Mouse (Mus musculus): ENCODE data around the gene Map7. TPM values are rescaled to one million over a fixed set of nuclear protein-coding genes. Genes with fewer than 3 reads are reported as not detected.

Map7 gene
- total RNA-seq, 1 experiment: 35.2 TPM

- H3K4me1 ChIP-seq (ENCODE audit: control insufficient read depth in 2 of 2, insufficient read depth in 2 of 2, low read length in 2 of 2, poor library complexity in 1 of 2): peaks cover 7 to 11% of the 10 kb centered on the region in 2 experiments
- H3K27ac ChIP-seq (ENCODE audit: insufficient read depth, low read depth, low read length, poor library complexity, severe bottlenecking): peak overlapping the region; percentile 46
- H3K9me3 ChIP-seq (ENCODE audit: control insufficient read depth, insufficient read depth, low read depth, low read length): no peaks in the 10 kb centered on the region
- TF ChIP-seq MAFK (IDR thresholded peaks at IDR 0.05; ENCODE audit: insufficient read depth, low read depth, low read length): no peak
- TF ChIP-seq ZC3H11A (IDR thresholded peaks at IDR 0.05; ENCODE audit: borderline replicate concordance, low read depth, low read length): no peak
- TF ChIP-seq HCFC1 (IDR thresholded peaks at IDR 0.05; ENCODE audit: borderline replicate concordance, insufficient read depth, low read length): no peak
- TF ChIP-seq ZNF384 (IDR thresholded peaks at IDR 0.05; ENCODE audit: low read depth, low read length): no peak
- no peak for DNase-seq (ENCODE audit: low read depth, low spot score)
- peak overlapping the region; percentile 95 to 96 for H3K4me3 ChIP-seq (ENCODE audit: insufficient read depth in 1 of 2, low read depth in 1 of 2, low read length in 2 of 2, poor library complexity in 1 of 2, severe bottlenecking in 1 of 2)
- in situ Hi-C loops (cut with MboI; ENCODE audit: low sequenced_read_pairs in 2 of 2, unreplicated experiment in 2 of 2): no loop called here
- peak overlapping the region; percentile 89 for H3K9ac ChIP-seq (ENCODE audit: insufficient read depth, low read depth, low read length, poor library complexity, severe bottlenecking)
- H3K36me3 ChIP-seq (ENCODE audit: control insufficient read depth, insufficient read depth, low read length, poor library complexity, severe bottlenecking): no peaks in the 10 kb centered on the region
Observed at GRCm38 (mm10) chr10:20149121-20149834, 1.0 kb downstream of the Map7 start.

- no peaks in the 10 kb centered on the region for H3K9me3 ChIP-seq (ENCODE audit: control insufficient read depth, insufficient read depth, low read depth, low read length)
- TF ChIP-seq ZC3H11A (IDR thresholded peaks at IDR 0.05; ENCODE audit: borderline replicate concordance, low read depth, low read length): no peak
- H3K4me3 ChIP-seq (ENCODE audit: insufficient read depth in 1 of 2, low read depth in 1 of 2, low read length in 2 of 2, poor library complexity in 1 of 2, severe bottlenecking in 1 of 2): peak overlapping the region; percentile 95 to 96
- in situ Hi-C loops (cut with MboI; ENCODE audit: low sequenced_read_pairs in 2 of 2, unreplicated experiment in 2 of 2): no loop called here
- peaks cover 9 to 12% of the 10 kb centered on the region in 2 experiments for H3K4me1 ChIP-seq (ENCODE audit: control insufficient read depth in 2 of 2, insufficient read depth in 2 of 2, low read length in 2 of 2, poor library complexity in 1 of 2)
- peak overlapping the region; percentile 89 for H3K9ac ChIP-seq (ENCODE audit: insufficient read depth, low read depth, low read length, poor library complexity, severe bottlenecking)
- no peak for DNase-seq (ENCODE audit: low read depth, low spot score)
- no peaks in the 10 kb centered on the region for H3K36me3 ChIP-seq (ENCODE audit: control insufficient read depth, insufficient read depth, low read length, poor library complexity, severe bottlenecking)
- no peak overlapping the region; the same call in 1 of the 2 replicates for H3K27ac ChIP-seq (ENCODE audit: insufficient read depth, low read depth, low read length, poor library complexity, severe bottlenecking)
Observed at GRCm38 (mm10) chr10:20149835-20150355, 1.6 kb downstream of the Map7 start.

- Histone ChIP-seq H3K36me3 (ENCODE audit: control insufficient read depth, insufficient read depth, low read length, poor library complexity, severe bottlenecking) (no peaks in the 10 kb centered on the region), H3K9ac (ENCODE audit: insufficient read depth, low read depth, low read length, poor library complexity, severe bottlenecking) (no peak overlapping the region), H3K4me3 (ENCODE audit: insufficient read depth in 1 of 2, low read depth in 1 of 2, low read length in 2 of 2, poor library complexity in 1 of 2, severe bottlenecking in 1 of 2) (no peak overlapping the region), H3K9me3 (ENCODE audit: control insufficient read depth, insufficient read depth, low read depth, low read length) (no peaks in the 10 kb centered on the region), H3K27ac (ENCODE audit: insufficient read depth, low read depth, low read length, poor library complexity, severe bottlenecking) (no peak overlapping the region), H3K4me1 (ENCODE audit: control insufficient read depth in 2 of 2, insufficient read depth in 2 of 2, low read length in 2 of 2, poor library complexity in 1 of 2) (peaks cover 14 to 17% of the 10 kb centered on the region in 2 experiments)
- DNase-seq (ENCODE audit: low read depth, low spot score): no peak
- TF ChIP-seq HCFC1 (IDR thresholded peaks at IDR 0.05; ENCODE audit: borderline replicate concordance, insufficient read depth, low read length) (no peak), MAFK (IDR thresholded peaks at IDR 0.05; ENCODE audit: insufficient read depth, low read depth, low read length) (no peak), CHD2 (IDR thresholded peaks at IDR 0.05; ENCODE audit: low read depth, low read length) (no peak), ZC3H11A (IDR thresholded peaks at IDR 0.05; ENCODE audit: borderline replicate concordance, low read depth, low read length) (no peak), ZNF384 (IDR thresholded peaks at IDR 0.05; ENCODE audit: low read depth, low read length) (no peak)
- in situ Hi-C loops (cut with MboI; ENCODE audit: low sequenced_read_pairs in 2 of 2, unreplicated experiment in 2 of 2): no loop called here
Observed at GRCm38 (mm10) chr10:20152131-20152530, 3.9 kb downstream of the Map7 start.

- Histone ChIP-seq H3K4me1 (ENCODE audit: control insufficient read depth in 2 of 2, insufficient read depth in 2 of 2, low read length in 2 of 2, poor library complexity in 1 of 2) (peaks cover 16 to 25% of the 10 kb centered on the region in 2 experiments), H3K27ac (ENCODE audit: insufficient read depth, low read depth, low read length, poor library complexity, severe bottlenecking) (peak overlapping the region; percentile 95), H3K4me3 (ENCODE audit: insufficient read depth in 1 of 2, low read depth in 1 of 2, low read length in 2 of 2, poor library complexity in 1 of 2, severe bottlenecking in 1 of 2) (peak overlapping the region in 1 of 2 experiments; percentile 30; a peak in 1 of 4 replicates), H3K9ac (ENCODE audit: insufficient read depth, low read depth, low read length, poor library complexity, severe bottlenecking) (no peak overlapping the region), H3K9me3 (ENCODE audit: control insufficient read depth, insufficient read depth, low read depth, low read length) (no peaks in the 10 kb centered on the region), H3K36me3 (ENCODE audit: control insufficient read depth, insufficient read depth, low read length, poor library complexity, severe bottlenecking) (no peaks in the 10 kb centered on the region)
- in situ Hi-C loops (cut with MboI; ENCODE audit: low sequenced_read_pairs in 2 of 2, unreplicated experiment in 2 of 2): no loop called here
- peak; percentile 53 for DNase-seq (ENCODE audit: low read depth, low spot score)
- 0 out of 2 replicates have a peak, but pooled peaks have one; percentile 8 for TF ChIP-seq CHD2 (IDR thresholded peaks at IDR 0.05; ENCODE audit: low read depth, low read length)
- TF ChIP-seq HCFC1 (IDR thresholded peaks at IDR 0.05; ENCODE audit: borderline replicate concordance, insufficient read depth, low read length): no peak
- no peak for TF ChIP-seq ZNF384 (IDR thresholded peaks at IDR 0.05; ENCODE audit: low read depth, low read length)
Observed at GRCm38 (mm10) chr10:20153507-20153906, 5.2 kb downstream of the Map7 start.

All from ES-E14 (cell line).